Mouse (Mus musculus) intestine, embryonic 14.5 days (tissue): Measurements from ENCODE around the gene Tnik. TPM values are rescaled to one million over a fixed set of nuclear protein-coding genes. Genes with fewer than 3 reads are reported as not detected.

Source experiments
- ATAC-seq: fragments of 200-750 bp; cut with Nextera tagmentation; replicated peaks from 2 replicates; pipeline ENCODE4 v1.8.0; 2017; ENCODE audit warnings: low read depth, moderate number of reproducible peaks, moderate TSS enrichment, moderate library complexity; ENCODE audit not compliant: low FRiP score, low TSS enrichment
- DNase-seq: peaks from one replicate; pipeline ENCODE4 v3.0.0-alpha.2; 2018; ENCODE audit warnings: low spot score
- H3K27ac ChIP-seq: fragments of 300-500 bp; sonication (generic); 2 replicates; pipeline ENCODE4 v1.5.1; 2014; ENCODE audit warnings: low read depth, mild to moderate bottlenecking, control low read depth
- H3K27me3 ChIP-seq: fragments of 300-500 bp; sonication (generic); replicated peaks from 2 replicates; pipeline ENCODE4 v1.6.1; 2014; ENCODE audit warnings: low read length, control low read depth; ENCODE audit not compliant: control insufficient read depth, insufficient read depth
- H3K36me3 ChIP-seq: fragments of 300-500 bp; sonication (generic); 2 replicates; pipeline ENCODE4 v1.6.1; 2014; ENCODE audit warnings: low read length, control low read depth; ENCODE audit not compliant: control insufficient read depth, insufficient read depth
- H3K4me1 ChIP-seq: fragments of 300-500 bp; sonication (generic); replicated peaks from 2 replicates; pipeline ENCODE4 v1.6.1; 2014; ENCODE audit warnings: low read length, control low read depth, mixed read lengths; ENCODE audit not compliant: control insufficient read depth, insufficient read depth
- H3K4me2 ChIP-seq: fragments of 300-500 bp; sonication (generic); 2 replicates; pipeline ENCODE4 v1.6.1; 2014; ENCODE audit warnings: low read length
- H3K4me3 ChIP-seq: fragments of 300-500 bp; sonication (generic); 2 replicates; pipeline ENCODE4 v1.5.1; 2014; ENCODE audit warnings: low read depth, low read length, control low read depth, mixed read lengths
- H3K9ac ChIP-seq: fragments of 300-500 bp; sonication (generic); 2 replicates; pipeline ENCODE4 v1.6.1; 2014; ENCODE audit warnings: mild to moderate bottlenecking, low read length
- H3K9me3 ChIP-seq: fragments of 300-500 bp; sonication (generic); 2 replicates; pipeline ENCODE4 v1.6.1; 2016; ENCODE audit warnings: low read length, control low read depth; ENCODE audit not compliant: control insufficient read depth
- WGBS: fragments of 180-500 bp; shearing (Covaris S2); extraction: QIAGEN DNeasy Blood & Tissue Kit; methylation state at CpG from one replicate; pipeline ENCODE4 v1.1.7; 2014; 5-methylcytosine and 5-hydroxymethylcytosine counted together
- polyA plus RNA-seq: library from polyadenylated mRNA; unstranded; fragments of >200 nt; fragmentation: Nextera tagmentation; extraction: Ambion mirVana; gene quantifications from 2 replicates; pipeline ENCODE4 v1.2.1, GENCODE M21; 2014

The Tnik gene
- polyA plus RNA-seq, 1 experiment from 2014 or later, result 16.1 TPM

DNA sequence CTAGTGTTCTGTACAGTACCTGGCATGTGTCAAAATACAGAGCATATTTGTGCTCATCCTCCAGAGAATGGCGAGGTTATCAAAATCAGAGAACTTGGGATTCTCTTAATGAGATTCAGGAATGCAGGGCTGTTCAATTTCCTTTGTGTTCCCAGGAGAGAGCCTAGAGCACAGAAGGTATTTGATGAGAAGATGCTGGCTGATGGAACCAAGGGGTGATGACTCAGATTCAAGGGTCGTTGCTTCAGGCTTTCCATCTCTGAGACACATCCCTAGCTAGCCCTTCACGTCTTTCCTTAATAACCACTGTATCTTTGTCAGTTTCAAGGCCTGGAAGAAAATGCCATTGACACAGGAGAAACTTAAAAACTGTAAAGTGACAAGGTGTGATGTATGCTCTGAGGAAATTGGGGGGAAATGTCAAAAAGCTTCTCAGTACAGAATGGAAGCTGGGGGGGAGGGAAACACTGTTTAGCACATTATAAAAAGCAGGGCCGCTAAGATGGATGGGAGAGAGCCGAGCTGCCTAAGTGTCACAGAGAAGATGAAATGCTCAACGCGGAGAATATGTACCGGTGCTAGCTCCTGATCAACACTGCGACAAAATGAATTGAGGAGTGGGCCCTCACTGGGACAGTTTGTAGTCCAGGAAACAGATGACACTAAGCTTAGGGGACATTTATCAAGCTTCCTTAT is 380.4 kb downstream of the Tnik start:
- Histone ChIP-seq H3K4me1 (no peaks in the 10 kb centered on the region), H3K4me3 (no peak overlapping the region), H3K9me3 (no peaks in the 10 kb centered on the region), H3K27me3 (no peaks in the 10 kb centered on the region), H3K4me2 (no peak overlapping the region), H3K36me3 (no peaks in the 10 kb centered on the region), H3K9ac (no peak overlapping the region), H3K27ac (no peak overlapping the region)
- 69% methylated on average over 9 of the region's 9 CpGs for WGBS
- DNase-seq (no peak), ATAC-seq (no peak)

DNA sequence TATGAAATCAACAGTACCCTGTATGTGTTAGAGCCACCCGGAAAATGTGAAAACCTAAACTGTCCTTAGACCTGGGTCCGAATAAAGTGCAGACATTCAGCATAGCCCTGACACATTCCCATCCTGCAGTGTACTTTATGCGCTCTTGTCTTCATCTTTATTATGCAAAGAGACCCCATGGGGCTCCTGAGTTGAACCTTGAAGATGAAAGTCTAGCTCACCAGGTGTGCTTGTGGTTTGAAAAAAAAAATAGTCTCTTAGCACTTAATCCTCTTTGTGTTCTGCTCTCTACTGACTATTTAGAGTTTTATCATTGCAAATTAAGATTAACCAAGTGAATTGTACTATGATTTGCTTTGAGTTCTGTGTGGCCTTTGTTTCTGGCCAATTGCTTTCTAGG is 389.6 kb downstream of the Tnik start:
- no peaks in the 10 kb centered on the region for H3K27me3 ChIP-seq
- DNase-seq, result no peak
- WGBS, result 73% methylated on average over 3 of the region's 3 CpGs
- H3K4me3 ChIP-seq, result no peak overlapping the region
- no peak overlapping the region for H3K9ac ChIP-seq
- H3K36me3 ChIP-seq, result no peaks in the 10 kb centered on the region
- no peaks in the 10 kb centered on the region for H3K9me3 ChIP-seq
- no peak for ATAC-seq
- H3K4me2 ChIP-seq, result no peak overlapping the region
- H3K27ac ChIP-seq, result no peak overlapping the region
- H3K4me1 ChIP-seq, result no peaks in the 10 kb centered on the region

DNA sequence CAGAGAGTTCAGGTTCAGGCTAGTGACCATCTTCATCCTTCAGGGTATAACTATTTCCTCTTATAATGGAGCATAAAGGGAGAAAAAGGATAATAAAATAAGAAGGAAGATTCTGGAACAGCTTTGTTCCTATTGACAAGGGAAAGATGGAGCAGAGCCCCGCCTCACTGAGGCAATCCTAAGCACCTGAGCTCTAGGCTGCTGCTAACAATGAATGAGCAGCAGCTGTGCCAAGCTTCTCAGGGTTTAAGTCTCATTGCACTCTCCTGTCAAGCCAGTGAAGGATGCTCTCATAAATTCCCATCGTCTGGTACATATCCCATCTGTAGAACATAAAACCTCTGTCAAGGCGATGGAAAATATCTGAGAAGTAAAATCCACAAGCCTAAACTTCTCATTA is 390.0 kb downstream of the Tnik start:
- no peak overlapping the region for H3K4me3 ChIP-seq
- DNase-seq, result no peak
- no peak overlapping the region for H3K4me2 ChIP-seq
- H3K27ac ChIP-seq, result no peak overlapping the region
- H3K36me3 ChIP-seq, result no peaks in the 10 kb centered on the region
- 64% methylated on average over 3 of the region's 3 CpGs for WGBS
- ATAC-seq, result no peak
- H3K9ac ChIP-seq, result no peak overlapping the region
- H3K27me3 ChIP-seq, result no peaks in the 10 kb centered on the region
- H3K9me3 ChIP-seq, result no peaks in the 10 kb centered on the region
- no peaks in the 10 kb centered on the region for H3K4me1 ChIP-seq

DNA sequence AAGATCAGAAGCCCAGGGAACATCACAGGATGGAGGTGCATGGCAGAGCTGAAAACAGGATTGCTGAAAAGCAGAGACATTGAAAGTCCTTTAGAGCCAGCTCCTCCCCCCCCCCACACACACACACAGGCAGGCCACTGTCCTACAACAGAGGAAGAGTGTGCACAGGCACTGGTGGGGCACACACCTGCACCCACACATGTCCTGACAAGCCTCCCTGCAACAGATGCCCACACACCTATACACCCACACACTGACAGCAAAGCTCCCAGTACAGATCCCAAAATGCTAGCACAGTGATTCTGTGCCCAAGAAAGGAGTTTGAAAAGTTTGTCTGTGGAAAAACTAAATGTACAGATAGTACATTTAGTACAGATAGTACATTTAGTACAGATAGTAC is 391.7 kb downstream of the Tnik start:
- no peaks in the 10 kb centered on the region for H3K4me1 ChIP-seq
- no peak overlapping the region for H3K4me3 ChIP-seq
- no peak overlapping the region for H3K4me2 ChIP-seq
- H3K36me3 ChIP-seq, result no peaks in the 10 kb centered on the region
- DNase-seq, result no peak
- H3K9me3 ChIP-seq, result no peaks in the 10 kb centered on the region
- ATAC-seq, result no peak
- no peaks in the 10 kb centered on the region for H3K27me3 ChIP-seq
- no peak overlapping the region for H3K9ac ChIP-seq
- H3K27ac ChIP-seq, result no peak overlapping the region

DNA sequence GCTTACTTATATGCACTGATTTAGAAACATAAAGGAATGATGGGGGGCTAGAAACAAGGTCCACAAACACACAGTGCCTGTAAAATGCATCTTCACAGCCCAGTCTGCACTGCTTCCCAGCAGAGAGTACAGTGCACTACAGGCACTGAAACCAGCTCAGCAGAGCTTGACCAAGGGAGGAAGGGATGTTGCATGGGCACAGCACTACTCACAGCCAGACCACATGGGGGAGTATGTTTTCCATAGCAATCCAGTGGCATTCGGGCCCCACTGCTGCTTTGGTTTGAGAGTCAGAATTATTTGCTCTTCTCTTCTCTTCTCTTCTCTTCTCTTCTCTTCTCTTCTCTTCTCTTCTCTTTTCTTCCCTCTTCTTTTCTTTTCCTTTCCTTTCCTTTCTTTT is 395.3 kb downstream of the Tnik start:
- no peak overlapping the region for H3K4me2 ChIP-seq
- DNase-seq (no peak), ATAC-seq (no peak)
- WGBS, result 52% methylated on average over 1 of the region's 1 CpGs
- no peak overlapping the region for H3K4me3 ChIP-seq
- no peak overlapping the region for H3K9ac ChIP-seq
- H3K27ac ChIP-seq, result no peak overlapping the region
- no peaks in the 10 kb centered on the region for H3K9me3 ChIP-seq
- H3K36me3 ChIP-seq, result no peaks in the 10 kb centered on the region
- H3K27me3 ChIP-seq, result no peaks in the 10 kb centered on the region
- no peaks in the 10 kb centered on the region for H3K4me1 ChIP-seq

DNA sequence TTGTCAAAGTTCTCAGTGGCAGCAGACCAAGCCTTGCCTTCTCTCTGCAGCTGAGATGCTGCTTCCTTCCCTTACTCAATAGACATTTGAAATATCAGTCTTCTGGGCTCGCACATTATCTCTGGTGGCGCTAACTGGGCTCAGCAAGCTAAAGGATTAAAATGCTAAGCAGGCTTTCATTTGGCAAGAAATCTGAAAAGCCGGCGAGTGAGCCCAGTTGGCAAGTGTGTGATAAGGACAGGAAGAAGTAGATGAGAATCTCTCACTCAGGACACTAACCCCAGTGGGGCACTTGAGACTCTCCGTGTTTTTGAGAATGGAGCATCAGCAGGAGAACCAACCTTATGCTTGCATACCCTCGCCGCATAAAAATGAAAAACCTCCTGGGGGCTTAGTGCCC is 417.8 kb downstream of the Tnik start:
- no peak for DNase-seq
- H3K9me3 ChIP-seq, result no peaks in the 10 kb centered on the region

DNA sequence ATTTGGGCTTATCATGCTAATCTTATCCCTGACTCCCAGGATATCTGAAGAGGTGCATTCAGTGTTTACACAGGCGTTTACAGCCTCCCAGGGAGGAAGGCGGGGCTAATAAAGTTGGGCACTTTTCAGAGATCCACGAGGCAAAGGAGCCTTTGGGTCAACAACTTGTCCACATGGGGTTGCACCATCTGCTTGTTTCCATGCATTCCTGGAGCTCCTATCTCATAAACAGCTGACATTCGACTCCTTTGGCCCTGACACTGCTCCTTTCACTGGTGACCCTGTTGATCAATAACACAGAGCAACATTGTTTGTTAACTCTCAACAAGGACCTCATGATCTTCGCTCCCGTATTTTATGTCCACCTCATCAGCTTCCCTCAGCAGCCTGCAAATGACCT is 418.9 kb downstream of the Tnik start:
- Histone ChIP-seq H3K4me2 (no peak overlapping the region), H3K36me3 (no peaks in the 10 kb centered on the region), H3K27ac (no peak overlapping the region), H3K4me1 (no peaks in the 10 kb centered on the region), H3K4me3 (no peak overlapping the region), H3K9ac (no peak overlapping the region), H3K27me3 (no peaks in the 10 kb centered on the region), H3K9me3 (no peaks in the 10 kb centered on the region)
- DNase-seq, result no peak
- WGBS, result 29% methylated on average over 6 of the region's 6 CpGs
- ATAC-seq, result no peak

More for the DNA sequence above, 417.8 kb downstream of the Tnik start:
- ATAC-seq, result no peak
- H3K36me3 ChIP-seq, result no peaks in the 10 kb centered on the region
- no peak overlapping the region for H3K4me3 ChIP-seq
- H3K4me2 ChIP-seq, result no peak overlapping the region
- no peak overlapping the region for H3K9ac ChIP-seq
- H3K27ac ChIP-seq, result no peak overlapping the region
- H3K27me3 ChIP-seq, result no peaks in the 10 kb centered on the region
- H3K4me1 ChIP-seq, result no peaks in the 10 kb centered on the region
- 81% methylated on average over 7 of the region's 7 CpGs for WGBS

DNA sequence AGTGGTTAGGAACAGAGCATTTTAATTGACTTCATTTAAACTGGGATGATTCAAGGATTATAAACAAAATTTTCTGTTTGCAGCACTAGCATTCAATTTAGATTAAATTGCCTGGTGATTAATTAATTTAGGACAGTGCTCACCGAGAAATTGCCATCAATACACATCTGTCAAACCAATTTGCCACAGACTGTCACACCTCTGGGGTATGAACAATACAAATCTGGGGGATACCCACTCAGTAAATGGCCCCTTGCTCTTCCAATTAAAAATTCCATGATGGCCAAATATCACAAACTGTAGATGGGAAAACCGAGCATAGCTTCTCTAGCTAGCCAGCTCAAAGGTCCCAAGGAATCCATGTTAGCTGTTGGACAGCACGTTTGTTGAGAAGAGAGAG is 419.4 kb downstream of the Tnik start:
- Histone ChIP-seq H3K27me3 (no peaks in the 10 kb centered on the region), H3K27ac (no peak overlapping the region), H3K9ac (no peak overlapping the region), H3K9me3 (no peaks in the 10 kb centered on the region), H3K4me1 (no peaks in the 10 kb centered on the region), H3K36me3 (no peaks in the 10 kb centered on the region), H3K4me2 (no peak overlapping the region), H3K4me3 (no peak overlapping the region)
- ATAC-seq (no peak), DNase-seq (no peak)
- 75% methylated on average over 3 of the region's 3 CpGs for WGBS

DNA sequence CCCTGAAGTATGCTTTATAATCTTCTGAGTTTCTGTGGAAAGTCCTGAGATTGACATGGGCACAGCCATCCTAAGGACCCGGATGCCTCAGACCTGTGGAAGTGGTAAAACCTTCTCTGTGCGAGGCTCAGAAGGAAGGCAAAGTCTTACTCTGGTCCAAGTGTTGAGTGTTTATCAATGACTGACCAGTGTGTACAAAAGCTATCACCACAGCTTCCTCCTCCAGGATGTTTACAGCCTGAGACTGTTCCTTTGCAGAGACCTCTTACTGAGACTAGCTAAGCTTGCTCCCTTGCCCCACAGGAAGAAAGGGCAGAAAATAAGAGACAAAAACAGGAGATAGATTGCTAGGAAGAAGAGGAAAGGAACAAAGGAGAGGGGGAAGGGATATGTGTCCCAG is 422.5 kb downstream of the Tnik start:
- DNase-seq, result no peak
- 73% methylated on average over 2 of the region's 2 CpGs for WGBS
- Histone ChIP-seq H3K4me1 (no peaks in the 10 kb centered on the region), H3K27me3 (no peaks in the 10 kb centered on the region), H3K27ac (no peak overlapping the region), H3K4me2 (no peak overlapping the region), H3K36me3 (no peaks in the 10 kb centered on the region), H3K9ac (no peak overlapping the region), H3K4me3 (no peak overlapping the region), H3K9me3 (no peaks in the 10 kb centered on the region)
- ATAC-seq, result no peak
